Comparison of ENCODE assay signal across 8 mouse cellular contexts in genomic region chr15:102517976-102518858, GRCm38 (mm10). TPM values are rescaled to one million over a fixed set of nuclear protein-coding genes. Genes with fewer than 3 reads are reported as not detected.
DNase-seq lines count a peak whose midpoint lies in the region; ATAC-seq and TF ChIP-seq lines count a peak whose summit lies in the region.

Gene Tarbp2, plus strand, starts transcription at chr15:102518192.

- ATAC-seq in heart, embryonic 15.5 days (replicated peaks; ENCODE audit: insufficient number of reproducible peaks, insufficient read depth, low FRiP score, low read depth), result peak; percentile 90
- peak; percentile 90 for ATAC-seq in liver, embryonic 14.5 days (ENCODE audit: insufficient read depth)
- ATAC-seq in neural tube, embryonic 11.5 days (ENCODE audit: insufficient read depth, low FRiP score, low TSS enrichment), result peak; percentile 89
- peak; percentile 95 for ATAC-seq in stomach, postnatal 0 days (ENCODE audit: low FRiP score, low TSS enrichment)

- H3K9ac ChIP-seq in heart, embryonic 15.5 days, result peak within 1 kb of the TSS; percentile 92
- peak within 1 kb of the TSS; percentile 78 for H3K9ac ChIP-seq in liver, embryonic 14.5 days (replicated peaks)
- H3K9ac ChIP-seq in neural tube, embryonic 11.5 days (ENCODE audit: low read length), result peak within 1 kb of the TSS; percentile 86
- H3K9ac ChIP-seq in stomach, postnatal 0 days (ENCODE audit: low read length), result peak within 1 kb of the TSS; percentile 85

- under 1% methylated on average over 60 of the region's 60 CpGs for WGBS in forebrain, embryonic 10.5 days
- under 1% methylated on average over 60 of the region's 60 CpGs for WGBS in heart, embryonic 15.5 days
- under 1% methylated on average over 60 of the region's 60 CpGs for WGBS in liver, embryonic 14.5 days (ENCODE audit: insufficient replicate concordance)
- WGBS in neural tube, embryonic 11.5 days, result under 1% methylated on average over 60 of the region's 60 CpGs
- under 1% methylated on average over 59 of the region's 60 CpGs for WGBS in stomach, postnatal 0 days

- H3K4me1 ChIP-seq in forebrain, embryonic 10.5 days, result peaks cover 50% of the 10 kb centered on the region
- H3K4me1 ChIP-seq in heart, embryonic 15.5 days (replicated peaks), result peaks cover 30% of the 10 kb centered on the region
- peaks cover 11 to 13% of the 10 kb centered on the region in 2 experiments for H3K4me1 ChIP-seq in liver, embryonic 14.5 days (replicated peaks; ENCODE audit: control insufficient read depth in 2 of 2, insufficient read depth in 2 of 2, low read length in 1 of 2)
- peaks cover 19% of the 10 kb centered on the region for H3K4me1 ChIP-seq in neural tube, embryonic 11.5 days (ENCODE audit: control insufficient read depth, insufficient read depth, low read length)
- no peaks in the 10 kb centered on the region for H3K4me1 ChIP-seq in stomach, postnatal 0 days (replicated peaks; ENCODE audit: control insufficient read depth, insufficient read depth)

- H3K27me3 ChIP-seq in forebrain, embryonic 10.5 days (ENCODE audit: poor library complexity, severe bottlenecking), result no peaks in the 10 kb centered on the region
- H3K27me3 ChIP-seq in heart, embryonic 15.5 days, result no peaks in the 10 kb centered on the region
- peaks cover 3% of the 10 kb centered on the region for H3K27me3 ChIP-seq in liver, embryonic 14.5 days (ENCODE audit: control insufficient read depth, insufficient read depth, low read length)
- no peaks in the 10 kb centered on the region for H3K27me3 ChIP-seq in neural tube, embryonic 11.5 days (ENCODE audit: control insufficient read depth, insufficient read depth, low read length)
- no peaks in the 10 kb centered on the region for H3K27me3 ChIP-seq in stomach, postnatal 0 days (ENCODE audit: control insufficient read depth, insufficient read depth, low read length)

- DNase-seq in CD8-positive naive resting alpha-beta T cell, adult 2 months (ENCODE audit: low read depth in 2 of 2, low spot score in 2 of 2), result peak; percentile 97 to 98
- peak; percentile 99 for DNase-seq in c-Kit-positive CD71-negative TER-119-negative erythroid progenitor cells, embryonic 14.5 days (ENCODE audit: low read depth)
- DNase-seq in forebrain, embryonic 10.5 days (ENCODE audit: extremely low spot score, low spot score), result peak; percentile 99
- peak; percentile 100 for DNase-seq in kidney, postnatal 25 days
- peak; percentile 99 to 100 (median 100) for DNase-seq in liver, embryonic 14.5 days (ENCODE audit: low read depth in 3 of 3, low spot score in 3 of 3)
- peak; percentile 99 for DNase-seq in neural tube, embryonic 11.5 days (ENCODE audit: low spot score)
- DNase-seq in stomach, postnatal 0 days (ENCODE audit: low spot score), result peak; percentile 100

- TF ChIP-seq EP300 in liver, embryonic 14.5 days (IDR thresholded peaks at IDR 0.05; ENCODE audit: low read depth), result no peak
- TF ChIP-seq EP300 in stomach, postnatal 0 days (optimal IDR thresholded peaks at IDR 0.05), result no peak

- peak within 1 kb of the TSS; percentile 79 for H3K4me3 ChIP-seq in forebrain, embryonic 10.5 days
- peak within 1 kb of the TSS; percentile 82 for H3K4me3 ChIP-seq in heart, embryonic 15.5 days
- H3K4me3 ChIP-seq in liver, embryonic 14.5 days (ENCODE audit: insufficient read depth in 1 of 2, low read depth in 2 of 2, low read length in 2 of 2), result peak within 1 kb of the TSS; percentile 72 to 87
- H3K4me3 ChIP-seq in neural tube, embryonic 11.5 days (ENCODE audit: low read depth, low read length), result peak within 1 kb of the TSS; percentile 58
- peak within 1 kb of the TSS; percentile 64 for H3K4me3 ChIP-seq in stomach, postnatal 0 days (ENCODE audit: low read depth, low read length)

- H3K36me3 ChIP-seq in forebrain, embryonic 10.5 days (replicated peaks), result peaks cover 34% of the 10 kb centered on the region
- H3K36me3 ChIP-seq in heart, embryonic 15.5 days, result peaks cover 18% of the 10 kb centered on the region
- H3K36me3 ChIP-seq in liver, embryonic 14.5 days (replicated peaks; ENCODE audit: control insufficient read depth, insufficient read depth, low read depth), result no peaks in the 10 kb centered on the region
- H3K36me3 ChIP-seq in neural tube, embryonic 11.5 days (ENCODE audit: control insufficient read depth, insufficient read depth, low read length), result peaks cover 5% of the 10 kb centered on the region; the same call in 1 of the 2 replicates
- H3K36me3 ChIP-seq in stomach, postnatal 0 days (ENCODE audit: control insufficient read depth, insufficient read depth, low read length), result peaks cover 3% of the 10 kb centered on the region; the same call in 1 of the 2 replicates

- no peaks in the 10 kb centered on the region for H3K9me3 ChIP-seq in forebrain, embryonic 10.5 days
- H3K9me3 ChIP-seq in heart, embryonic 15.5 days (replicated peaks), result no peaks in the 10 kb centered on the region
- no peaks in the 10 kb centered on the region for H3K9me3 ChIP-seq in liver, embryonic 14.5 days (ENCODE audit: control insufficient read depth, low read length)
- no peaks in the 10 kb centered on the region for H3K9me3 ChIP-seq in neural tube, embryonic 11.5 days (ENCODE audit: control insufficient read depth, low read length)
- no peaks in the 10 kb centered on the region for H3K9me3 ChIP-seq in stomach, postnatal 0 days (ENCODE audit: control insufficient read depth, low read length)

- H3K4me2 ChIP-seq in heart, embryonic 15.5 days, result peak within 1 kb of the TSS; percentile 92
- peak within 1 kb of the TSS; percentile 100 for H3K4me2 ChIP-seq in liver, embryonic 14.5 days (ENCODE audit: low read depth)
- peak within 1 kb of the TSS; percentile 78 for H3K4me2 ChIP-seq in neural tube, embryonic 11.5 days (ENCODE audit: low read depth)
- peak within 1 kb of the TSS; percentile 91 for H3K4me2 ChIP-seq in stomach, postnatal 0 days (replicated peaks; ENCODE audit: low read depth)

- H3K27ac ChIP-seq in forebrain, embryonic 10.5 days, result peak within 1 kb of the TSS; percentile 99
- H3K27ac ChIP-seq in heart, embryonic 15.5 days, result peak within 1 kb of the TSS; percentile 100
- peak within 1 kb of the TSS; percentile 75 for H3K27ac ChIP-seq in liver, embryonic 14.5 days
- H3K27ac ChIP-seq in neural tube, embryonic 11.5 days (ENCODE audit: low read depth, low read length), result peak within 1 kb of the TSS; percentile 95
- peak within 1 kb of the TSS; percentile 99 for H3K27ac ChIP-seq in stomach, postnatal 0 days (replicated peaks)

- TF ChIP-seq CTCF in liver, embryonic 14.5 days (IDR thresholded peaks at IDR 0.05; ENCODE audit: low read depth), result no peak
- TF ChIP-seq CTCF in stomach, postnatal 0 days (IDR thresholded peaks at IDR 0.05; ENCODE audit: low read depth), result no peak

RNA-seq across cellular contexts. Expression of gene Tarbp2, which starts in this region (rescaled TPM):
- 132 and 137 TPM in 2 replicates for polyA plus RNA-seq in forebrain, embryonic 10.5 days (2016; fragmentation: Nextera tagmentation; extraction: Ambion mirVana)
- 78.3 and 87.9 TPM in 2 replicates for polyA plus RNA-seq in heart, embryonic 15.5 days (2015; fragmentation: Nextera tagmentation; extraction: Ambion mirVana)
- 39.6 and 40.9 TPM in 2 replicates for polyA plus RNA-seq in liver, embryonic 14.5 days (2012; rRNA removed)
- polyA plus RNA-seq in liver, embryonic 14.5 days (2014; fragmentation: Nextera tagmentation; extraction: Ambion mirVana), result 31.5 and 40.2 TPM in 2 replicates
- 103 and 105 TPM in 2 replicates for polyA plus RNA-seq in neural tube, embryonic 11.5 days (2014; fragmentation: Nextera tagmentation; extraction: Ambion mirVana)
- 41.7 and 44.3 TPM in 2 replicates for polyA plus RNA-seq in stomach, postnatal 0 days (2015; fragmentation: Nextera tagmentation; extraction: Ambion mirVana)

Comparison
In these comparisons a context has a peak if more than half of its experiments do, and no peak if none do; other contexts are left out.
1. Peak in every context shown above with its lines: DNase-seq, ATAC-seq, H3K4me3 ChIP-seq and H3K27ac ChIP-seq.